Mouse (Mus musculus) T-helper 1 cell (primary cell): ENCODE measurements around the gene Palm.

Experiments
- in situ Hi-C: fragments of 300-600 bp; cut with MboI, MseI; formaldehyde crosslinking; loops from one replicate; pipeline ENCODE4 v1.15.1; 2025; ENCODE audit warnings: high pct_unique_total_duplicates

Palm gene

DNA sequence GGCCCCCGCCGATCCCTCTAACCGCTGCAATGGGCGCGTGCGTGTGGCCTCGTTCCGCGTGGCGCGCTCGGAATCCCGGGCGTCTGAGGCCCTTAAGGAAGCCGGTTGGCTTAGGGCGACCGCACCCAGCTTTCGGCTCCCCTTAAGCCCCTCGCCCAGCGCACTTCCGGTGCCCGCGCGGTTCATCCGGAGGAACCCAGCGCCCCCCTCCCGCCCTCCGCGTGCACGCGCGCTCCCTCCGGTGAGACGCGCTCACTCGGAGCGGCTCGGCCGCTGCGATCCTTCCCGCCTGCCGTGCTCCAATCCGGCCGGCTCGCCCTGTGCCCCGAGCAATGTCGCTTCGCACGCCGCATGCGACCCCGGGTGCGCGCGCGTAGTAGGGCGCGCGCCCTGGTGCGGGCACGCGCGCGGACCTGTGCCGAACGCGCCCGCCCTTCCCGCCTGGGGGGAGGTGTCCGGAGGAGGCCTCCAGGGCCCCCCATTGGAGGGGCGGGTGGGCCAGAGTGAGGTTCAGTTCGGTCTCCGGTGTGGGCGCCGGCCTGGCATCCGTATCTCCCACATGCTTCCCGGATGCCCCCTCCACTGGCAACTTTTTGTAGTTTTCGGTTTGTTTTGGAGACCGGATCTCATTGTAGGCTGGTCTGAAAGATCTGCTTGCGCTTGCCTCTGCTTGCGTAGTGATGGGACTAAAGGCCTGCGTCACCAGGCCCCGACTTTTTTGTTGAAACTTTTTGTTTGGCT lies 61.6 kb downstream of the Palm start:
- in situ Hi-C loops: no loop called here

DNA sequence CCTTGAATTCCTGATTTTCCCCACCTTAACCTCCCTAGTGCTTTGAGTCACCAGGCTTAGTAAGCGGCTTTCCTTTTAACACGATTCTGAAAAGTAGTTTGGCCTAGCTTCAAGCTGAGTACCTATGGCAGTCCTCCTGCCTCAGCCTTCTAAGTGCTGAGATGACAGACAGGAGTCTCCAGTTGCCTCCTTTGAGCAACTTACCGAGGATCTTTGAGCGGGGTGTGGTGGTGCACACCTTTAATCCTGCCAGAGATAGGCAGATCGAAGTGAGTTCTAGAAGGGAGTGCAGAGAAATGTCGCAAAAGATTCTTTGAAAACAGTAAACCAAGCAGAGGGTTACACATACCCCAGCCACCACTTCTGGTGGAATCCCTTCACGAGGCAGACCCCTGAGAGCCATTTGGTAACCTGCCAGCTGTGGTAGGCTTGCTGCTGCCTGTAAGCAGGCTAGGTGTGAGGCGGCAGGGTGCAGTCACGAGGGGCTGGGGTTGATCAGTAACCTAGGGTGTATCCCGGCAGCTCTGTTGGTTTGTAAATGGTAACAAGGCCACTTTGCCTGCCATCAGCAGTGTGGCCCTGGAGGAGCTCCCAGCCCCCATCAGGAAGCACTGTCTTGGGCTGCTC lies 62.3 kb downstream of the Palm start:
- in situ Hi-C loops: no loop called here

DNA sequence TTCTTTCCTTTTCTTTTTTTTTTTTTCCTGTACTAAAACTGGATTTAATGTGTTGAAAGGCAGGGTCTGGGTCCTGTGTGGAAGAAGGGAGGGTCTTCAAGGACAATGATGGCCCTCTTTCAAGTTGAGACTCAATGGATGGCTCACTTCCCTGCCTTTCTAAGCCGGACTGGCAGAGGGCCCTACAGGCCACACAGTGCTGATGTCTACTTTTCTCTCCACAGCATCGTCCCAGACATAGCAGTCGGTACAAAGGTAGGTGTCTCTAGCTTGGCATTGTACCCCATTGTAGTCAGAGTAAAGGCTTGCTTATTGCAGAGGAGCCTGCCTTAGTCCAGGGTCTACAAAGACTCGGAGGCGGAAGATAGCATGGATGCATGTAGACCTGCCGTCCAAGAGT lies 62.9 kb downstream of the Palm start:
- in situ Hi-C loops: no loop called here

DNA sequence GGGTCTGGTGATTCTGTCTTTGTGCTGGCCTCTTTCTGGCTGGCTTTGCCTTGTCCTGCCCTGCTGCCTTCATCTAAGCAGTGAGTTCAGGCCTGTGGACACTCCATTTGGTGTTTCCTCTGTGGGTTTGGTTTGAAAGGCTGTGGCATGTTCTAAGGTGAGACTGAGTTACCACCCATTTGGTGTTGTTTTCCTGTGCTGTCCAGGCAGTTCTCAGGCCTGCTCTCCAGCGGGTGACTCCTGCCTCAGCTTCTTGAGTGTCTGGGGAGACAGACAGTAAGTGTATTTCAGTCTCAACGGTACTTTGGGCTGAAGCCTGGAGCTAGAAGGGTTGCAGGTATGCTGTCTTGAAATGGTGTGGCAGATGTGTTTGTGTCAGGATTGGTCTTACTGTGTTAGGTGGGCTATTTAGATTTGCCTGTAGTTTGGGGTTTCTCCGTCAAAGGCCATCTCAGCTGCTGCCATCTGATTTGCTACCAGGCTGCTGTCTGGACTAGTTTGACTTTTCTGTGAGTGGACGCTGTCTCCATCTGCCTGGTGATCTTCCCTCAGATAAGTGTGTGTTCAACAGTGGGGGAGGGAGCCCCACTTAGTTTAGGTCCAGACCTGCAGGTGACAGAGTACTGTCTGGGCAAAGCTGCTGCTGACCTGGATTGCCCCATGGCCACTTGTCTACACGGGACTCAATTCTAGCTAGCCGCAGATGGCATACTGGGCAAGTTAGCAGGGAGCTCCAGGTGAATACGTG lies 63.5 kb downstream of the Palm start:
- in situ Hi-C loops: no loop called here

DNA sequence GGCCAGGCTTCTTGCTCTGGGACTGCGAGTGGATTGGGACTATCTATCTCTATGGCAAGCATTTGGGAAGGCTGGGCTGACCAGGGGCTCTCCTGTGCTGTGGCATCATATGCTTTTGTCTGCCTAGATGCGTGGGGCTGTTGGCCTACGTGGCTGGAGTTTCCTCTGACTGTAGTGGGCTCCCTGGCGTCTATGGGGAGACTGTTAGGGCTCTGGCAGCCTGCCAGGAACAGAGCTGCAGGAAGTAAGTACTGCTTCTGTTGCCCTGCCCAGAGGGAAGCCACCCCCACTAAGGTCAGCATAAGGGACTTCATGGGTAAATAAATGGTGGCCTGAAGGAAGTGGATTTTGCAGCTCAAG lies 64.1 kb downstream of the Palm start:
- in situ Hi-C loops: no loop called here

DNA sequence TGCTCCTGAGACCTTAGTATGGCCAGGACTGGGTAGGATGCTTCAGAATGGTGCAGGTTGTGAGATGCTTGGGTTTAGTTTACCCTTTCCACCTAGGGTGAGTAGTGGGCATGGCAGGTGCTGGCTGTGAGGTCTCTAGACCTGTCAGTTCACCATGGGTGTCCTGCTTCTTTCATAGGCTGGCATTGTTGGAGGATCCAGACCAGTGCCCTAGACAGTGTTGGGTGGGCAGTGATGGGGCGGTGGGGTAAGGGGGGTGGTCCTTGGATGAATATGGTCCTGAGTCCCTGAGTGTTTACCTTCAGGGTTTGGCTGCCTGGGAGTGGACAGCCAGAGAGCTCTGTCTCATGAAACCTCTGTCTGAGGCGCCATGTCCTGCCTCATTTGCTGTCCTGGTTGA lies 64.5 kb downstream of the Palm start:
- in situ Hi-C loops: no loop called here

DNA sequence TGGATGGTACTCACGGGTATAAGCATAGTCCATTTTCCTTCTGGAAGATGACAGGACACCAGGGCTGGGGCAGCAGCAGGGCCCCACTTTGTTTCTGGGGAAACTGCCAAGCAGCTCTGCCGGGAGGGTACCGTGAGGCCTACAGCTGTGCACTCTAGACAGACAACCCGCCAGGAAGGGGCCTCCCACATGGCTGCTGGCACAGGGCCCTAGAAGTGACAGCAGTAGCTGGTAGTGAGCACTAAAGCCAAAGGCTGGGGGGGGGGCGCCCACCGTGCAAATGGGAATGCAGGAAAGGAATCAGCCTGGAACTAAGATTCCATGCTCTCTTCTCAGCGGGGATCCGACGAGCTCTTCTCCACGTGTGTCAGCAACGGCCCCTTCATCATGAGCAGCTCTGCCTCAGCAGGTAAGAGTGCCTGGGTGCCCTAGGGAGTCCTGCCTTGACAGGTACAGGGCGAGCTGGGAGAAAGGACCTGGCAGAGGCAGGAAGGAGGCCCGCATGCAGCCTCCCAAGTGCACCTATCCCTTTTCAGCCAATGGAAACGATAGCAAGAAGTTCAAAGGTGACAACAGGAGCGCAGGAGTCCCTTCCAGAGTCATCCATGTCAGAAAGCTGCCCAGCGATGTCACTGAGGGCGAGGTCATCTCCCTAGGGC lies 65.2 kb downstream of the Palm start:
- in situ Hi-C loops: no loop called here

DNA sequence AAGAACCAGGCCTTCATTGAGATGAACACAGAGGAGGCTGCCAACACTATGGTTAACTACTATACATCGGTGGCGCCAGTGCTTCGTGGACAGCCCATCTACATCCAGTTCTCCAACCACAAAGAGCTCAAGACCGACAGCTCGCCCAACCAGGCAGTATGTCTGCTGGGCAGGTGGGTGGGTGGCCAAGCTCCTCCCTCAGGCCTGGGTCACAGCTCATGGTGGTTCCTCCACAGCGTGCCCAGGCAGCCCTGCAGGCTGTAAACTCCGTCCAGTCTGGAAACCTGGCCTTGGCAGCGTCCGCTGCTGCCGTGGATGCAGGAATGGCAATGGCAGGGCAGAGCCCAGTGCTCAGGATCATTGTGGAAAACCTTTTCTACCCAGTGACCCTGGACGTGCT lies 65.7 kb downstream of the Palm start:
- in situ Hi-C loops: no loop called here

DNA sequence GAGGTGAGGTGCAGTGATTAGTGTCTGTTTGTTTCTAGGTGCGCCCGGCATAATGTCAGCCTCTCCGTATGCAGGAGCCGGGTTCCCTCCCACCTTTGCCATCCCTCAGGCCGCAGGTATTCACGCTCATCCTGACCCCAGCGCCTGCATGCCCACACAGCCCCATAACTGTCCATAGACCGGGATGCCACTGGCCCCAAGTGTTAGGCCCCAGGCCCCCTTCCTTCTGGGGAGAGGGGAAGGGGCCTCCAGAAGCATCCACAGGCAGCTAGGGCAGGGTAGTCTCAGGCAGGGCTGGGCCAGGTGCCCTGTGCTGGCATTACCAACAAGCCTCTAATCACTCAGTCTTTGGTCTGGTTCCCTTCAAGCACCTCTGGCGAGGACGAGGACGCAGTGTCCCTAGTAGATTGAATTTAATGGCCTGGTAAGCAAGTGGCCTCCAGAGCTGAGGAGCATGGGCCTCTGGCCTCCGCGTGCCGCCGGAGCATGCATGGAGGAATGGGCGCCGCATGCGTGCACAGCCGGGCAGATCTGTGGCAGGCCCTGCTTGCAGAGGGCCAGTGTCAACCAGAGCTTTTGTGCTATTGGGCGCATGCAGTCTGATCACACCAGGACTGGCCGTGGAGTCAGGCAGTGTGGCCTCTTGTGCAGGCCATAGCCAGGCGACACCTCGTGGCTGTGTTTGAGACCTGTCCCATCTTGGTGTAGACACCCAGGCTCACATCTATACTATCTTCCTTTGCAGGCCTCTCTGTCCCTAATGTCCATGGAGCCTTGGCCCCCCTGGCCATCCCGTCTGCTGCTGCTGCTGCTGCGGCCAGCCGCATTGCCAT lies 66.9 kb downstream of the Palm start:
- in situ Hi-C loops: no loop called here

DNA sequence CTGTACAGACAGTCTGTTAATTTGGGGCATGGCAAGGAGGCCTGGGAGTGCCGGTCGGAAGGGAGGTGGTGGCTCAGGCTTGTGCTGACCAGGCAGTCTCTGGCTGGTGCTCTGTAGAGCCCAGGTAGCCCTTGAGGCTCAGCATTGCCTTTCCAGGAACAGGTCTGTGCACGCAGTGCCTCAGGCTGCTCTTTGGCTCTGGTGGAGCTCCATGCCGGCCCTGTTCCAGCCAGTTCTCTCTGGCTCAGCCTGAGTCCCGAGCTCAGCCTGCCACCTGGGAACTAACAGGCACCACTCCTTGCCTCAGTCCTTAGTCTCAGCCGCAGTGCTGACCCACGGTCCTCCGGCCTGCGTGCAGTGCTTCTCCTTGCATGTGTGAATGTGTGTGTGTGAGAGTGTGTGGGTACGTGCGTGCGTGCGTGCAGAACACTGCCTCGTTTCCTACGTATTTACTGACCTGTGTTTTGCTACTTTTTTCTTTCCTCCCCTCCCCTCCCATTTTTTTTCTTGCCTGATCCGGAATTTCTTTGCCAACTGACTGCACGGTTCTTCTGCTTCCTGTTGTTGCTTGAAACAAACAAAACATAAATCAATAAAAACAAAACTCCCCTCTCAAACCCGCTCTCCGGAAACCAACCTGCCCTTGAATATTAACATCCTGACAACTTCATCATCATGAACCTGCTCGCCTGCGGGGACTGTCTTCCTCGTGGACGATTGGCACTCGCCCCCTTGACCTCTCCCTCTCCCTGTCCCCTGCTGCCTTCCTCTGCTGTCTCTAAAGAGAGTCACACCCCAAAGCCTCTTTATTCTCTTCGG lies 68.1 kb downstream of the Palm start:
- in situ Hi-C loops: no loop called here

DNA sequence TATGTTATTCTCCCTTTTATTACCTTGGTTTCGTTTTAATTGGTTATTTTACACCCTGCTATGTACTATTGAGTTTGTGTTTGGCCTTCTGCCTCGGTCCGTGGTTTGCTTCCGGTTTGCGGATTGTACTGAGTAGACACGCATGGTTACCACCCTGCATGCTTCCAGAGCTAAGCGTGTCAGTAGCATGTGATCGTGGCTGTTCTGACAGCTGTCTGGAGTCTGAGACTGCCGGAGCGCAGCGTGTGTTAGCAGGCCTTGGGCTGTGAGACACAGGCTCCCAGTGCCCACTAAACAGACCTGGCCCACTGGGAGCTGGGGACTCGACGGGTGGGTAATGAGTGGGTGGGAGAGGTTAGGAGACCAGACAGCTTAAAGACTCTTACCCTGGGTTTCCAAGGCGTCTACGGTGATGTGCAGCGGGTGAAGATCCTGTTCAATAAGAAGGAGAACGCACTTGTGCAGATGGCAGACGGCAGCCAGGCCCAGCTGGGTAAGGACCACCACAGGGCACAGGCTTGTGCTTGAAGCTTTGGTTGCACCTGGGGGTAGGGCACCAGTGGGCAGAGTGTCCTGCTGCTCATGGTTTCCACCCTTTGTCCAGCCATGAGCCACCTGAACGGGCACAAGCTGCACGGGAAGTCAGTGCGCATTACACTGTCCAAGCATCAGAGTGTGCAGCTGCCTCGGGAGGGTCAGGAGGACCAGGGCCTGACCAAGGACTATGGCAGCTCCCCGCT lies 68.8 kb downstream of the Palm start:
- in situ Hi-C loops: no loop called here

DNA sequence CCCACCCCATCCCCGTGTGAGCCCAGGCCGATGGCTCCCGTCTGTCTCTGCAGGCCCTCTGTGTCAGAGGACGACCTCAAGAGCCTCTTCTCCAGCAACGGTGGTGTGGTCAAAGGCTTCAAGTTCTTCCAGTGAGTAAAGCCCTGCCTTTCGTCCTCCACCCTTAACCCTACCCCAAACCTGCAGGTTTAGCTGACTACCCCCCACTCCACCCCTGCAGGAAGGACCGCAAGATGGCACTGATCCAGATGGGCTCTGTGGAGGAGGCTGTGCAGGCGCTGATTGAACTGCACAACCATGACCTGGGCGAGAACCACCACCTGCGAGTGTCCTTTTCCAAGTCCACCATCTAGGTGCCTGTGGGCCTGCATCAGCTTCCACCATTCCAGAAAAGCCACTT lies 69.6 kb downstream of the Palm start:
- in situ Hi-C loops: no loop called here

DNA sequence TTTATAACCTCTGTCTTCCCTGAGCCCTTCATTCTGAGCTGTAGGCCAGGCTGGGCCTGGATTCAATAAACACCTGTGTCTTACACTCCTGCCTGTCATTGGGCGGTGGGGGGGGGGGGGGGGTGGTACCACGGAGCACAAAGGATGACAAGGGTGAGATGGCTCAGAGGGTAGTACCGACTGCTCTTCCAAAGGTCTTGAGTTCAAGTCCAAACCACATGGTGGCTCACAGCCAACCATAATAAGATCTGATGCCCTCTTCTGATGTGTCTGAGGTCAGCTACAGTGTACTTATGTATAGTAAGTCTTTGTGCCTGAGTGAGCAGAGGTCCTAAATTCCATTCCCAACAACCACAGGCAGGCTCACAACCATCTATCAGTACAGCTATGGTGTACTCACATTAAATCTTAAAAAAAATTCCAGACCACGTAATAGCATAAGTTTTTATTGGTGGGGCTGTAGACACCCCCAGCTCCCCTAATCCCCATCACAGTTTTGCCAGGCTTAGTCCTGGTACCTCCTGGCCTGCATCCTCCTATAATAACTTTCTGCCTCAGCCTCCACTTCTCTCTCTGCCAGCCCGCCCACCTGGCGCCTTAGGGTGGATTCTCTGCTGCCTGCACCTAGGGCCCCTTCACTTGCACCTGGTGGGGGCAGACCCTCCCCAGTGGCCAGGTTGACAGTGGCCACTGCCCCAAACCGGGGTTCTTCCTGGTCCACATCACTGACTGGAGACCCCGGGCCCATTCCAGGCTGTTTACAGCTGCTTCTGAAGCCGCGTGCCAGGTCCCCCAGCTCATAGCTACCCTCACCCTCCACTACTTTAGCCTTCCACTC lies 71.2 kb downstream of the Palm start:
- in situ Hi-C loops: no loop called here

DNA sequence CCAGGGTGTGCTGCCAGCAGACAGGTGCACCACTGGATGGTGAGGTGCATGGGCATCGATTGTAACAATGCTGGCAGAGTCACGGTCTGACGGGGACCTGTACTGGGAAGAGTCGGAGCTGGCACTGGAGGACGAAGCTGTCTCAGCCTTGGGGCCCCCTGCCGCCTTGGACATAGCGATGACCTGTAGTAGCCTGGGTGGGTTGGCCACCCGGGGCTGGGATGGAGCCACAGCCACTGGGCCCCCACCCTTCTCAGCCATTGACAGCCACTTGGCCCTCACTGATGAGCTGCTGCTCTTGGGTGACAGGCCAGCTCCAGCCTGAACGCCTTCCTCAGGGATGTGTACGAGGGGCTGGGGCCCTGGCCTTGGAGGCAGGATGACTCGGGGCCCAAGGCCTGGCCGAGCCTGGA lies 71.8 kb downstream of the Palm start:
- in situ Hi-C loops: no loop called here

DNA sequence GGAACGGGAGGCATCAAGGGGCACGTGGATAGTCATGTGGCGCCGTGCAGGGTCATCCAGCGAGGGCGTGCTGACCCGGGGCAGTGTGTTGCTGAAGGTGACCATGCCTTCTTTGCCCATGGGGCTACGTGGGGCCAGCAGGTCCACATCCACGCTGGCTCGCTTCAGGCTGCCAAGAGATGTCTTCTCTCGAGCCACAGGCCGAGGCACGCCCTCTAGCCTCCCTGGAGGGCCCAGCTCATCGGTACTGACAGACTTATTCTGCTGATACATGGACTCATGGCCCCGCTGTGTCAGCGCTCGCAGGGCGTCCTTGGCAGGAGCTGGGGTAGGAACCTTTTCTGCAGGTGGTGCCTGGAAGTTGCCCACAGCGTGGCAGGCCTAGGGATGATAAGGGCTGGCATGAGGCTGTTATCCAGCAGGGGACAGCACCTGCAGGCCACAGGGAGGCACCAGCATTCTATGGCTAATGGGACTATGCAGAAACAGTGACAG lies 72.5 kb downstream of the Palm start:
- in situ Hi-C loops: no loop called here

DNA sequence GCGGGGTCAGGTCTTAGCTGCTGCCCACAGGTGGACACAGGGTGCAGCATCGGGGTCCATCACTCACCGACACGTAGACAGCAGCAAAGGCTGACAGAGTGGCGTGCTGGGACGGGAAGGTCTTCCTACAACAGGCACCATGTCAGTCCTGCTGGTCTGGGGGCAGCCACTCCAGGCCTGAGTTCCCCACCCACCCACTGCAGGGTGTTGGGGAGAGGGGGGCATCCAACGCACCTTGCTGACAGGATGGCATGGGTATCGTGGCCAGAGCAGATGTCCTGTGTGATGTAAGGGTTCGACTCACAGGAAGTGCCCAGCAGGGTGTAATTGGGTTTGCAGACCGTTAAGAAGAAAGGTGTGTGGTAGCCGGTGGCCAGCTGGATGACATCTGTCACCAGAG lies 73.2 kb downstream of the Palm start:
- in situ Hi-C loops: no loop called here
